Mouse (Mus musculus) spleen, postnatal 36 days (tissue): Measurements from ENCODE around the gene Sh3bgrl3.
"Not testable (repeated sequence)": the region's sequence is repeated elsewhere in the genome, so short reads cannot be mapped to it uniquely, and the experiment has no call there.

Experiments
- DNase-seq, 2 experiments: peaks; one replicate each; pipeline ENCODE4 v3.0.0; 2022; ENCODE audit warnings: low spot score in 2 of 2, mixed read lengths in 1 of 2

Sh3bgrl3 gene

DNA sequence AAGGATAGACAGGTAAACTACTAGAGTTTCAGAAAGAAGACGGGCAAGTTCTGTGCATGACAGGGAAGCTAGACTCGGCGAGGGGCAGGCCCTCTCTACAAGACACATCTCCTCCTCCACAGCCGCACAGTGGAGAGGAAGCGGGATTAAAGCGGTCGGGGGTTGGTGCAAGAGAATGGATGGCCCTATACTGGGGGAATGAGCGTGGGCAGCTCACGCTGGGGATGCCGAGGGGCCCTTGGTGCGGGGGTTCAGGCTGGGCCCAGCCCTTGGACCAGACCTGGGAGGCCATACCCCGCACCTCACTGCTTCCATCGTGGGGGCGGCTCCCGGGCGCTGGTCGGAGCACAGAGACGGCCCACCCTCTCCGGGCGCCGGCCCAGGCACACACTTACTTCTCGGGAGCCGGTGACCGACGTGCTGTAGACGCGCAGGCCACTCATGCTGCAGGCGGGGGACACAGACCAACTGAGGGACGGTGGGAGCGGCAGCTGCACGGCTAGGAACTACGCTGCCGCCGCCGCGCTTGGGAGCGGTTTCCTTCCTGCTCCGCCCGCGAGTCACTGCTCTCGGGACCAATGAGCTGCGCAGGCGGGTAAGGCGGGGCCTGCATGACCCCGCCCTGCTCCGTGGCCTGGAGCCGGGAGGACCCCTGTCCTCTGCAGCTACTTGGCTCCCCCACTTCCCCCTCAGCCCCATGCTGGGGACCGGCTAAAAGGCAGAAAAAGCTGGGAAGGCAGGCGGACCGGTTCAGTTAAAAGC, at the start of gene Sh3bgrl3:
Gene Sh3bgrl3, minus strand, starts transcription at position 569 of the 762 bp plus-strand sequence.
- DNase-seq, result peak; percentile 93 to 94

DNA sequence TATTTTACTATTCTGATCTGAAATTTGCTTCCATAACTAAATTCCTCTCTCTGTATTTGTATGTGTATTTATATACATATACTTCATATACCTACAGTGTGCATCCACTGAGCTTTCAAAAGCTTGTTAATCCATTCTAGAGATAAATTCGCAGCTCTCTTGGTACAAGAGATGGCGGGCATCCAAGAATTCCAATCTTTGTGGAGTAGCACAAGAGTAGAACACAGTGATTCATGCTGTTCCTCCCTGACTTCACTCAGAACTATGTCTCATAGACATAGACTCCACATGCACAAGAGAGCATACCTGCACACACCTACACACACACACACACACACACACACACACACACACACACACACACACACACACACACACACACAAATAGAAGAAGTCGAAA, 43.8 kb upstream of the Sh3bgrl3 start:
- DNase-seq, result no peak

DNA sequence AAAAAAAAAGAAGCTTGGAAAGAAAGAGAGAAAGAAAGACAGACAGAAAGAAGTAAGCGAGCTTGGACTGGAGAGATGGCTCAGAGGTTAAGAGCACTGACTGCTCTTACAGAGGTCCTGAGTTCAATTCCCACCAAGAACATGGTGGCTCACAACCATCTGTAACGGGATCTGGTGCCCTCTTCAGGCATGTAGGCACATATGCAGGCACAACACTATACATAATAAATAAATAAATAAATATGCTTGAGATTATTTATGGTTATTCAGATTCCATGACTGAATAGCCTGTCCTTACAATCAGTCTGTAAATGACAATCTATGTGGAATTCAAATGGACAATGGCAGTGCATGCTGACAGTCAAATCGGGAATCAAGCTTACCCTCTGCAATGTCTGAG, 38.3 kb upstream of the Sh3bgrl3 start:
- DNase-seq, result no peak

DNA sequence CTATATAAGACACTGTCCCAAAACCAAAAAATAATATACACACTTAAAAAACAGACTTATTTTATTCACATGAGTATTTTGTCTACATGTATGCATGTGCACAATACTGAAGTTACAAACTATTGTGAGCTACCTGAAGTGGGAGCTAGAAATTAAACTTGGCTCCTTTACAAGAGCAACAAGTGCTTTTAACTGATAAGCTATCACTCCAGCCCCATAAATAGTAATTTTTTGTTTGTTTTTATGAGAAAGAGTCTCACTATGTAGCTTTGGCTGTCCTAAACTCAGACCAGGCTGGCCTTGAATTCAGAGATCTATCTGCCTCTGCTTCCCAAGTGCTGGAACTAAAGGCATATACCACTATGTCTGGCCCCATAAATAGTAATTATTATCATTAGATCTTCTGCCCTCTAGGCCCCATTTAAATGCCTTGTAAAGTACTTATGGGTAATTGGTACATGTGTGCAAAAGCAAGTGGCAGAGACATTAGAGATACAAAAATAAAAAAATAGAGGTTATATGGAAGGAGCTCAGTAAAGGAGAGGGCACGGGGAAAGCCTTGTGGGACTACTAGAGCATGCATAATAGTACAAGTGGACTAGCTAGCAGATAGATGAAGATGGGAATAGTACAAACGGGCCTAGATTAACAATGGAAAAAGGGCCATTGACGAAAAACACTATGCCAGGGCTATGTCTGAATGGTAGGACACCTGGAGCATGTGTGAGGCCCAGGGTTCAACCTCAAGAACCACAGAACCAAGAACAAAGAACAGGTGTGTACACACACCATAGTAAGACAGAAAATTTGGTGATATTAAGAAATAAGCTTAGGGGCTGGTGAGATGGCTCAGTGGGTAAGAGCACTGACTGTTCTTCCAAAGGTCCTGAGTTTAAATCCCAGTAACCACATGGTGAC, 37.2 kb upstream of the Sh3bgrl3 start:
- no peak for DNase-seq

DNA sequence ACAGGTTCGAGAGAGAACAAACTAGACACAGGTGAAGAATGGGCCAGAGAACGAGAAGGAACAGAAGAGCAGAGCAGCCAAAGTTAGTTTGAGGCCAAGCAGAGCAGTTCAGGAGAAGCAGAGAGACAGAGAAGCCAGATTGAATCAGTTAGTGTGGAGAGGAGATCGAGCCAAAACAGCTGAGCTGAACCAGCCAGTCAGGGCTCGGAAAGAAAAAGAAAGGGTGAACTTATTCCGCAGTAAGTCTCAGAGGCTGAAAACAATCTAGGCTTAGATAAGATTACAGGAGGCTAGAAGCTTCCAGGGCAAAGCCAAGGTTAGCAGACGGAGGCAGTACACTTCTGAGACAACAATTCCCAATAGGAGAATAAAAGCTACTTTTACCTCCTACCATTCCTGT, 36.4 kb upstream of the Sh3bgrl3 start:
- no peak for DNase-seq

DNA sequence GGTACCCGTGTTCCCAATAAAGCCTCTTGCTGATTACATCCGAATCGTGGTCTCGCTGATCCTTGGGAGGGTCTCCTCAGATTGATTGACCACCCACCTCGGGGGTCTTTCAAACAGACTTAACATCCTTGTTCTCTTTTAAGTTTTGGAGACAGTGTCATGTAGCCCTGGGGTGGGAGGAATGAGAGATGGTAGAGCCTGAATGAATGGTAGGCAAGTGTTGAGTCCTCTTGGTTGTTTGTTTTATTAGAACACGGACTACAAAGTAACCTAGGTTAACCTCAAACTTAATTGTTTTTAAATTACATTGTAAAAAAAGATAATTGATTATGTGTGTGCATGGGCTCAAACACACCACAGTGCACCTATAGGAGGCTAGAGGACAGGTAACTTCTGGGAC, 36.0 kb upstream of the Sh3bgrl3 start:
- DNase-seq, result no peak

DNA sequence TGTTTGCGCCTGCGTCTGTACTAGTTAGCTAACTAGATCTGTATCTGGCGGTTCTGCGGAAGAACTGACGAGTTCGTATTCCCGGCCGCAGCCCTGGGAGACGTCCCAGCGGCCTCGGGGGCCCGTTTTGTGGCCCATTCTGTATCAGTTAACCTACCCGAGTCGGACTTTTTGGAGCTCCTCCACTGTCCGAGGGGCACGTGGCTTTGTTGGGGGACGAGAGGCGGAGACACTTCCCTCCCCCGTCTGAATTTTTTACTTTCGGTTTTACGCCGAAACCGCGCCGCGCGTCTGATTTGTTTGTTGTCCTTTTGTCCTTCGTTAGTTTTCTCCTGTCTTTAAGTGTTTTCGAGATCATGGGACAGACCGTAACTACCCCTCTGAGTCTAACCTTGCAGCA, 31.5 kb upstream of the Sh3bgrl3 start:
- DNase-seq, result peak; percentile 26 to 48

DNA sequence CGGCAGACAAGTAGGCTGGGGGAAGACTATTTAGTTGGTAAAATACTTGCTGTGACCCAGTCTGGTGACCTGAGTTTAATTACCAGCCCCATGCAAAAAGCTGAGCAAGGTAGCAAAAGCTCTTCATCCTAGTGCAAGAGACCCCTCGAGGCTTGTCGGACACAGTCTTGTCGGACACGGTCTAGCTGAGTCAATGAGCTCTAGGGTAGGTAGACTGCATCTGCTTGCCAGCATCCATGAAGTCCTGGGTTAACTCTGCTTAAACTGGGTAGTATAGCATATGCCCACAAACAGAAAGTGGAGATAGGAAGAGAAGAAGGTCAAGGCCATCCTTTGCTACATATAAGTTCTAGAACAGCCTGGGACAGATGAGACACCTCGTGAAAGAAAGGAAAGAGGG, 30.2 kb upstream of the Sh3bgrl3 start:
- DNase-seq, result no peak

DNA sequence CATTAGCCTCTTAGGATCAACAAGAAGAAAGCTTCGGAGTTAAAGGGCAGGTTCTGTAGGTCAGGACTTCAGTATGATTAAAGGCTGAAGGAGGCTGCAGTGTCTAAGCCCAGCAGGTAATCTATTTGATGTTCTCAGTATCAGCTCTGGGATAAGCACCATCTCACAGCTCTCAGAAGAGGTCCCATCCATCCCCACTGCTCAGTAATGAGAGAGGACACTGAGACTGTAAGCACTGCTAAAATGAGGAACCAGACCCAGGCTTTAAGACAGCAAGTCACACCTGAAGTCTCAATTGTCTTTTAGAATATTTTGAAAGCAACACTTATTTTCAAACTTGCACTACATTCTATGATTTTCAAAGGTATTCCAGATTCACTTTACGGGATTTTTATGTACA, 29.0 kb upstream of the Sh3bgrl3 start:
- DNase-seq, result peak in 1 of 2 experiments; percentile 36

DNA sequence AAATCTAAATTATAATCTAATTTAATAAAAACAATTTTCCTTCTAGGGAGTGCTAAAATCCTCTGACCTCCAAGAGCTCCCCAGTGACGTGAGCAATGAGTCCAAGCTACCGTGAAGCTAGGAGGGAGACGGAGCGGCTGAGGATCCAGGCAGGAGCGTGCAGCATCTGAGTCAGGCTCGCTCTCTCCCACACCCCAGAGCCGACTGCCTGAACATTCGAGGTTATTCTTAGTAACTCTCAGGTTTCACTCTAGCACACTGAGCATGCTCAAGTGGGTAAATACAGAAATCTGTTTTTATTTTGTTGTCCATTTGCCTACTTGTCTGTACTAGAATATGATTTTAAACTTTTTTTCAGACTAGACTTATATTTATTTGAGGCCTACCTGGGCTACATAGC, 28.2 kb upstream of the Sh3bgrl3 start:
- DNase-seq, result no peak

DNA sequence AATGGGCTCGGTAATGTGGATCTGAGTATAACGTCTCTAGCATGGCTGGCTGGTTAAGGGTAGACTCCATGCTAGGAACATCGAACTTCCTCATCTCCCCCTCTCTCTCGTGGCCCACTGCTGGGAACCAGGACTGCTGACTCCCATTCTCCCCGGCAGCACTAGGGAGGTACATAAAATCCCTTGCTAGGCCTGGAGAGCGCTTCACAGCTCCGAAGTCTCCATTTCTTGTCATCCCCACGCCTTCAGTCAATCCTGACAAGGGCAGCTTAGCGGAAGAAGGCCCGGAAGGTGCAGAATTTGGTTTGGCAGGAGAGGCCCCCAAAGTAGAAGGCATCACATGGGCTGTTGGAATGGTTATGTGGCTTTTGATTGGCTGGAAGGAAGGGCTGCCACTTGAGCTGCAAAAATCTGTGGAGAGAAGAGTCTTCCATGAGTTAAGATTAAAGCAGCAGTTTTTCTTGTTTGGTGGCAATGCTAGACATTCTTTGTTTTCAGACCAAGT, 27.4 kb upstream of the Sh3bgrl3 start:
- no peak for DNase-seq

DNA sequence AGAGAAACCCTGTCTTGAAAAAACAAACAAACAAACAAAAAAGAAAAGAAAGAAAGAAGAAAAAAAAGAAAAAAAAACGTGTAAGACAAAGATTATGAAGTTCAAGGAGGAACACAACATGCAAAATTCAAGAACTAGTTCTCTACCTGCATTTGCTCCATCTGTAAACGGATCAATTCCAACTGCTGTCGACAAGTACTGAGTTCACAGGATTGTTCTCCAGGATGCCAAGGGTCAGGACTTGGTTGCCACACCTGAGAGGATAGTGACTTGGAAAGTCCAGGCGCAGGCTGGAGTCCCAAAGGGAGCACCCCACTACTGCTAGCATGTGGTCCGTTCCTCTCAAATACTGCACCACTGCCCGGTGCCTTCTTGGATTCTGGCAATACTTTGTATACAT, 26.9 kb upstream of the Sh3bgrl3 start:
- DNase-seq, result no peak

DNA sequence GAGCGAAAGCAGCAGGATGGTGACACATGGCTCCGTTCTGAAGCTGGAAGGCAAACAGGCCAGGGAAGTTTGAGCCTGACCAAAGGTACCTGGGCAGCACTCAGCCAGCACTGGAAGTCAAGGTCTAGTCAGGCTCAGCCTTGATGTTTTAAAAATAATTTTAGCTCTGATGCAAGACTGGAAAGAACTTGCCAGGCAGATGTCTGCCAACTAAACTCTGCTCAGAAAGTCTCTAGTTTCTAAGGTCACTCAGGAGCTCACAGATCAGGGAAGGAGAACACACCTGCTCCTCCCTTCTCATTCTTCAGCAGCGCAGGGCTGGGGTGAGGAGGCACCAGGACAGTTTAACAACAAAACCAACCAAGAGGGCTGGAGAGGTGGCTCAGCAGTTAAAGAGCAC, 25.8 kb upstream of the Sh3bgrl3 start:
- no peak for DNase-seq

DNA sequence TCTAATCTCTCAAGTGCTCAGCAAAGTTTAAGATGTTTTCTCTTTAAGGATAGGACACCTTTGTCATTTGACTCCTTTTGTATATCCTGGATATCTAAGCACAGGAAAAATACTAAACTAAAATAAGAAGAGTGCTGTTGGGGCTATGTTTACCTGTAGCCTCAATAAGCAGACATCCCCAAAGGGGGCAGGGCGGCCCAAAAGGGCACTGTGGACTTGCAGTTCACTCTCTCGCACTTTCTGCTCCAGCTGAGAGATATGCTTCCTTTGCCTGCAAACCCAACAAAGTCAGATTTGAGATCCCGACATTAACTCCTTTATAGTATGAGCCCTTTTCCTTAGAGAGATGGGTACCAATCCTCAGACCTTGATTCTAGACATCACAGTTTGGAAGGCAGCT, 25.1 kb upstream of the Sh3bgrl3 start:
- no peak for DNase-seq

DNA sequence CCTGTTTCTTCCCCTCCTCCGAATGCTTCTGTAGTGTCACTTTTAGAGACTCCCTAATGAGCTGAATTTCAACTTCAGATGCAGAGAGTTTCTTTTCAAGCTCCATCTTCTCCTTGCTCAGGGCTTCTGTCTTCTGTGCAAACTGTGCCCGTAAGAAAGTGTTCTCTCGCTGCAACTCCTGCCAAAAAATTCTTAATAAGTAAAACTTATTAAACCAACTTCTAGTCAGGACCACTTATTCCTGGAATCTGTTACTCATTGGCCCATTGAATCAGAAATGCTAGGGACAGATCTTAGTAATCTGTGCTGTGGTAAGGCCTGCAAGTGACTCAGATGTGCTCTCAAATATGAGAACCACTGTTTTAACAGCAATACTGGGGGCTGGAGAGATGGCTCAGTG, 23.5 kb upstream of the Sh3bgrl3 start:
- no peak for DNase-seq

DNA sequence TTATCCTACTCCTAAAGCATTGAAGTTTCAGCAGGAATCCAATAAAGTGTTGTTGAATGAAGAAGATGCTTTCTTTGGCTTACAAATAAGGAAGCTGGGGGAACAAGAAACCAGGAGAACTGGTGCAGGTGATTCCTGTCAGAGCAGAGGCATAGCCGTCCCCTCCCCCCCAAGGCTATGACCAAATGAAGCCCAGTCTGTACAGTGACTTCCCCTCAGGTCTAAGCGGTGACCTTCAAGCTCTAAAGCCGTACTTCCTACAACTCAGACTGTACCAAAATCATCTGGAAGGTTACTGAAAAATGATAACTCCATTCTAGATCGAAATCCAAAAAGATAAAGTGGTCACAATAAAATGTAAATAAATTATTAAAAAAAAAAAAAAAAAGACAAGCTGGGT, 20.8 kb upstream of the Sh3bgrl3 start:
- DNase-seq, result no peak

DNA sequence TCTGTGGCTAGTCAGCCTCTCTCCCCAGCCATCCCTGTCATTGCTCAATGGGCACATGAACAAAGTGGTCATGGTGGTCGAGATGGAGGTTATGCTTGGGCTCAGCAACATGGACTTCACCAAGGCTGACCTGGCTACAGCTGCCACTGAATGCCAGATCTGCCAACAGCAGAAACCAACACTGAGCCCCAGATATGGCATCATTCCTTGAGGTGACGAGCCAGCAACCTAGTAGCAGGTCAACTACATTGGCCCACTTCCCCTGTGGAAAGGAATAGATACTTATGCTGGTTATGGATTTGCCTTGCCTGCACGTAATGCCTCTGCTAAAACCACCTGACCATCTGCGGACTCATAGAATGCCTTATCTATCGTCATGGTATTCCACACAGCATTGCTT, 15.7 kb upstream of the Sh3bgrl3 start:
- not testable (repeated sequence) for DNase-seq

DNA sequence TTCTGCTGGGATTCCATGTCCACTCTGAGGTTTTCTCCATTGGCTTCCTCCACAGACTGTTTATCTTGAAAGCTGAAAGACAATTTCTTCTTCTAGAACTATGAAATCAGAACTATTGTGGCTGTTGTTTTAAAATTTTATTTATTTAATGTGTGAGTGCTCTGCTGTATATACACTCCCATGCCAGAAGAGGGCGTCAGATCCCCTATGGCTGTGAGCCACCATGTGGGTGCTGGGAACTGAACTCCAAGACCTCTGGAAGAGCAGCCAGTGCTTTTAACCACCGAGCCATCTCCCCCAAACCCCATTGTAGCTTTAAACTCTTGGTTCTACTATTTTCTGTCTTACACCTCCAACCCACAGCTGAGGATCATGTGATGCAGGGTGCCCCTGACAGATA, 10.3 kb upstream of the Sh3bgrl3 start:
- DNase-seq, result no peak

DNA sequence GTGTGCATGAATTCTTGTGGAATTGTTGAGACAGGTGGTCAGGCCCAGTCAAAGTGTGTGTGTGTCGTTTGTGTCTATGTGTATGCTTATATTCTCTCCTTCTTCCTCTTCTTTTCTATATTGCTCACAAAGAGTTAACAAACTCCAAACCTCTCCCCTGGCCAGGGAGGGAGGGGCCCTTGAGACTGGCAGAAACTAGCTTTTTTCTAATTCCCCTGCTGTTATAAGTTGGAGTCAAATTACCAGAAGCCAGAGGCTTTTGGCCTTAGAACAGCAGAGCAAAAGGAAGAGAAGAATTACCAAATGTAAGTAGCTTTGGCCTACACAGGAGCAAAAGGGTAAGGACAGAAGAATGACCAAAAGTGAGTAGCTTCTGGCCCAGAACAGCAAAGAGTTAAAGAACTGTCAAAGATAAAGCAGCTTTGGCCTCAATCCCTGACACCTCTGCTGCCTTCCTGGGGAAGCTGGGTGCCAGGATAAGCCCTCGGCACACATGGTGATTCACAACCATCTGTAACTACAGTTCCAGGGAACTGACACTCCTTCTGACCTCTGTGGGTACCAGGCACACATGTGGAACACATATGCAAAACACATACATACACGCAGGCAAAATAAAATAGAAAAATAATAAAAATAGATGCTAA, 7.8 kb upstream of the Sh3bgrl3 start:
- DNase-seq, result no peak

DNA sequence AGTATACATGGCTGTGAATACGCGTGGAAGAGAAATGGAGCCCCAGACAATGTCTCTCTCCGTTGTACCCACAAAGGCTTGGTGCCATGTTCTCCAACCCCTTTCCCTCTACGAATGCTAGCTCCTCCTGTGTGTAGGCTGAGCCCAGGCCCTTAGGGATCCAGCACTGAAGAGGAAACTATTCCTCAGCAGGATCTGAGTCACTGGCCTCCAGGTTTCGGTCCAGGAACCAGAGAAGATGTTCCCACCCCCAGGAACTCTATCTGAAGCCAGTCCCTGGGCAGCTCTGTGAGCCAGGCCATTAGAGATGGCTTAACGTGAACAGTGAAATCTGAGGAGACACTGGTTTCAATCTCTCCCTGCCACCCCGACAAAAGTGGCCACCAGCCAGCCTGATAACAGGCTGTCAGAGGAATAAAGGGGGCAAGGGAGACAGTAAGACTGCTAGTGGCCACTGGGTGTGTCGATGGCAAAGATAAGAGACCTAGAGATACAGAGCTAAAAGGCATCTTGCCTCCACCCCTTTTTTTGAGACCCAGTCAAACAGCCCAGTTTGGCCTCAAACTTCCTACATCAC, 4.0 kb upstream of the Sh3bgrl3 start:
- no peak for DNase-seq

DNA sequence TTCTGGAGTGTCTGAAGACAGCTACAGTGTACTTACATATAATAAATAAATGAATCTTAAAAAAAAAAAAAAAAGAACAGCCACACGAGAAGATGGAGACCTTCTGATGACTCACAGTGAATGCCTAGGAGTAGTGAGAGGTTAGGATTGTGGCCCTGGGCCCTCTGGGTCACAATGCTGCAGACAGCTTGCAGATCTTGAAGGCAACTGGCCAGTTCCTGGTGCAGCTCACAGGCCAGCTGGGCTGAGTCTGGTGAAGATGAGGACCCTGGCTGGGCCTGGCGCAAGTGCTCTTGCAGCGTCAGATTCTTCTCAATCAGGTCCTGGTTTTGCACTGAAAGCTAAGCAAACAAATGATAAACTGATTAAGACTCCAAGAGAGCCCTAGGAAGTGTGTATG, 3.5 kb upstream of the Sh3bgrl3 start:
- no peak for DNase-seq

DNA sequence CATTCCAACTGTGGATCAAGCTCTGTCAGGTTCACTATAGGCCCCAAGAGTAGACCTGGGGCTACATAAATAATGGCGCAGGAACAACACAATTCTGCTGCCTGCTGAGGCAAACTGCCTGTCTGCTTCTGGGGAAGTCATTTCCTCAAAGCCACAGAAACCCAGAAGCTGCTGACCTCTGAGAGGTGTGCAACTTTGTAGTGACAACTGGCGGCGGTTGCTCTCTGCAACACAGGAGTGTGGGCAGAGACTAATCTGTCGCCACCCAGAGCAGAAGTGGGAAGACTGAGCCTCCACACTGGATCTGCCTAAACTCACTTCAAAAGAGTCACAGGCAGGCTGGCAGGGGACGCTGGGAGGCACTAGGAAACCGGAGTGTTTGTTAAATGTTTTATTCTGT, 893 bp upstream of the Sh3bgrl3 start:
- peak; percentile 65 to 70 for DNase-seq
